Mouse (Mus musculus) intestine, embryonic 14.5 days (tissue): ENCODE data around the gene Ubxn6. TPM values are rescaled to one million over a fixed set of nuclear protein-coding genes. Genes with fewer than 3 reads are reported as not detected.

Experiments
- ATAC-seq: fragments of 200-750 bp; cut with Nextera tagmentation; replicated peaks from 2 replicates; pipeline ENCODE4 v1.8.0; 2017; ENCODE audit warnings: low read depth, moderate number of reproducible peaks, moderate TSS enrichment, moderate library complexity; ENCODE audit not compliant: low FRiP score, low TSS enrichment
- DNase-seq: peaks from one replicate; pipeline ENCODE4 v3.0.0-alpha.2; 2018; ENCODE audit warnings: low spot score
- H3K27ac ChIP-seq: fragments of 300-500 bp; sonication (generic); 2 replicates; pipeline ENCODE4 v1.5.1; 2014; ENCODE audit warnings: low read depth, mild to moderate bottlenecking, control low read depth
- H3K27me3 ChIP-seq: fragments of 300-500 bp; sonication (generic); replicated peaks from 2 replicates; pipeline ENCODE4 v1.6.1; 2014; ENCODE audit warnings: low read length, control low read depth; ENCODE audit not compliant: control insufficient read depth, insufficient read depth
- H3K36me3 ChIP-seq: fragments of 300-500 bp; sonication (generic); 2 replicates; pipeline ENCODE4 v1.6.1; 2014; ENCODE audit warnings: low read length, control low read depth; ENCODE audit not compliant: control insufficient read depth, insufficient read depth
- H3K4me1 ChIP-seq: fragments of 300-500 bp; sonication (generic); replicated peaks from 2 replicates; pipeline ENCODE4 v1.6.1; 2014; ENCODE audit warnings: low read length, control low read depth, mixed read lengths; ENCODE audit not compliant: control insufficient read depth, insufficient read depth
- H3K4me2 ChIP-seq: fragments of 300-500 bp; sonication (generic); 2 replicates; pipeline ENCODE4 v1.6.1; 2014; ENCODE audit warnings: low read length
- H3K4me3 ChIP-seq: fragments of 300-500 bp; sonication (generic); 2 replicates; pipeline ENCODE4 v1.5.1; 2014; ENCODE audit warnings: low read depth, low read length, control low read depth, mixed read lengths
- H3K9ac ChIP-seq: fragments of 300-500 bp; sonication (generic); 2 replicates; pipeline ENCODE4 v1.6.1; 2014; ENCODE audit warnings: mild to moderate bottlenecking, low read length
- H3K9me3 ChIP-seq: fragments of 300-500 bp; sonication (generic); 2 replicates; pipeline ENCODE4 v1.6.1; 2016; ENCODE audit warnings: low read length, control low read depth; ENCODE audit not compliant: control insufficient read depth
- WGBS: fragments of 180-500 bp; shearing (Covaris S2); extraction: QIAGEN DNeasy Blood & Tissue Kit; methylation state at CpG from one replicate; pipeline ENCODE4 v1.1.7; 2014; 5-methylcytosine and 5-hydroxymethylcytosine counted together
- polyA plus RNA-seq: library from polyadenylated mRNA; unstranded; fragments of >200 nt; fragmentation: Nextera tagmentation; extraction: Ambion mirVana; gene quantifications from 2 replicates; pipeline ENCODE4 v1.2.1, GENCODE M21; 2014

The Ubxn6 gene
- polyA plus RNA-seq, 1 experiment from 2014 or later, result 32.3 TPM

DNA sequence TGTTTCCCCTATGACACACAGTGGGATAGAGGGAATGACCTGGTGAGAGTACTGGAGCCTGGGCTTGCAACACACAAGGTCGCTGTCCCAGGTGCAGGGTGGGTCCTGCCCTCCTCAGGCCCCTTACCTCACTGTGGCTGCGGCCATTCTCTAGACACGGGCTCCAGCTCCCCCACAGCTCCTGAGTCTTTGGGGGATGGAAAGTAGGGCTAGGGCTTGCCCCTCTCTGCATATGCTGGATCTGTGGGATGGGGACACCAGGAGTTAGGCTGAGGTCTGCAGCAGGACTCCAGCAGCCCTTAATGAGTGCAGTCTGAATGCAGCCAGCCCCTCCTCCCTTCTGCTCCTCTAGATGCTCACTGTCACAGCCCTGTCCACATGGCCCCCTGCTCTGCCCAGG lies 37.9 kb upstream of the Ubxn6 start:
- no peak overlapping the region for H3K27ac ChIP-seq
- H3K27me3 ChIP-seq, result no peaks in the 10 kb centered on the region; the same call in 1 of the 2 replicates
- ATAC-seq (no peak), DNase-seq (no peak)
- no peak overlapping the region for H3K4me3 ChIP-seq
- H3K4me1 ChIP-seq, result no peaks in the 10 kb centered on the region
- no peaks in the 10 kb centered on the region for H3K9me3 ChIP-seq
- H3K36me3 ChIP-seq, result peaks cover 2% of the 10 kb centered on the region; the same call in 1 of the 2 replicates
- WGBS, result 67% methylated on average over 3 of the region's 3 CpGs
- no peak overlapping the region for H3K9ac ChIP-seq
- H3K4me2 ChIP-seq, result no peak overlapping the region

DNA sequence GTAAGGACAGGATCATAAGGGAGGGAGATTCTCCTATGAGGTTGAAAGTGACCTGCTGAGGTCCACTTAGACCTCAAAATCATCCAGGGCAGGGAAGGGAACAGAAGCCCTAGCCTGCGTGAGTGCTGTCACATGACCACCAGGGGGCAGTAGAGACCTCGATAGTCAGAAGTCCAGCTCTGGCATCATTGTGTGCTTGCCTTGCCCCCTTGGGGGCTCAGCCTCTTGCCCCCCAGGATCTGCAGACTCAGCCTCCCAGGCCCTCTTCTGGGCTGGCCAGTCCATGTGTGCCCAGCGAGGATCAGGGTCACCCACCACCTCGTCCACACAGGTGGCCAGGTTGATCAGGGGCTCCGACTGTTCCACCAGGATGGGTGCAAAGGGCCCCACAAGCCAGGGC lies 37.0 kb upstream of the Ubxn6 start:
- Histone ChIP-seq H3K9ac (no peak overlapping the region), H3K4me1 (no peaks in the 10 kb centered on the region), H3K9me3 (no peaks in the 10 kb centered on the region), H3K36me3 (peaks cover 2% of the 10 kb centered on the region; the same call in 1 of the 2 replicates), H3K4me2 (no peak overlapping the region), H3K27me3 (no peaks in the 10 kb centered on the region; the same call in 1 of the 2 replicates), H3K27ac (no peak overlapping the region), H3K4me3 (no peak overlapping the region)
- ATAC-seq (0 out of 2 replicates have a peak, but pooled peaks have one; percentile 17), DNase-seq (peak; percentile 81)
- WGBS, result 49% methylated on average over 5 of the region's 5 CpGs

DNA sequence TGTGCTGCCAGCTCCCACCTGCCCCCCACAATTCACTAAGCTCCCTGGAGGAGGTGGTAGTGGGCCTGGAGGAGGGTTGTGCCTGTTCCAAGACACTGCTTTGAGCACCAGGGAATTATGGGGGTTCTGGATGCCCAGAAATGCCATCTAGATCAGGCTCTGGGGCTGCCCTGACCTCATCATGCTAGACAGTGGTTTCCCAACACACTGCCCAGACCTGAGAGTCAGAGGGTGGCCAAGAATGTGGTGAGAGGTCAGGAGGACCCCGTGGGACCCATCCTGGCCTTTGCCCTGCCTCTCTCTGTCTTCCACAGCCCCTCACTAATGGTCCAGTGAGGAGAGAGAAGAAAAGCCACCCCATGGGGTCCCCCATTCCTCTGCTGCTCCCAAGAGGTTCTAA lies 36.2 kb upstream of the Ubxn6 start:
- no peaks in the 10 kb centered on the region for H3K27me3 ChIP-seq
- no peaks in the 10 kb centered on the region for H3K9me3 ChIP-seq
- 62% methylated on average over 1 of the region's 1 CpGs for WGBS
- no peak overlapping the region for H3K9ac ChIP-seq
- H3K36me3 ChIP-seq, result peaks cover 2% of the 10 kb centered on the region; the same call in 1 of the 2 replicates
- H3K4me2 ChIP-seq, result no peak overlapping the region
- no peaks in the 10 kb centered on the region for H3K4me1 ChIP-seq
- DNase-seq (no peak), ATAC-seq (no peak)
- H3K27ac ChIP-seq, result no peak overlapping the region
- H3K4me3 ChIP-seq, result no peak overlapping the region

DNA sequence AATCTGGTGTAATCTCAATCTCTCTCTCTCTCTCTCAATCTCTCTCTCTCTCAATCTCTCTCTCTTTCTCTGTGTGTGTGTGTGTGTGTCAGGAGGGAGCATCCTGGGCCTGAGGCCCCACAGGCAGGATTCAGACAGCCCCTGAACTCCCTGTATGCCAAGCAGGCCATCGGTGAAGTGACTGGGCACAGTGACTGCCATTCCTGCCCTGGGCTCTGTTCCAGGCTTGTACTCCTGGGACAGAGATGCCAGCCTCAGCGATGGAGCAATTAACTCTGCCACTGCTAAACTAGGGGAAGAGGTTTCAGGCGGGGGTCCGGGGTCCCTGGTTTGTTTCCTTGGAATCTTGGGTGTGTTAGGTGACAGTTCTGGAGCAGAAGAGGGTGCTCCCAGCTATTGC lies 35.7 kb upstream of the Ubxn6 start:
- DNase-seq, result no peak
- H3K4me3 ChIP-seq, result no peak overlapping the region
- ATAC-seq, result no peak
- H3K27ac ChIP-seq, result no peak overlapping the region
- H3K4me1 ChIP-seq, result no peaks in the 10 kb centered on the region
- H3K9me3 ChIP-seq, result no peaks in the 10 kb centered on the region
- H3K9ac ChIP-seq, result no peak overlapping the region
- H3K27me3 ChIP-seq, result no peaks in the 10 kb centered on the region
- H3K4me2 ChIP-seq, result no peak overlapping the region
- H3K36me3 ChIP-seq, result peaks cover 2% of the 10 kb centered on the region; the same call in 1 of the 2 replicates
- 75% methylated on average over 4 of the region's 4 CpGs for WGBS

DNA sequence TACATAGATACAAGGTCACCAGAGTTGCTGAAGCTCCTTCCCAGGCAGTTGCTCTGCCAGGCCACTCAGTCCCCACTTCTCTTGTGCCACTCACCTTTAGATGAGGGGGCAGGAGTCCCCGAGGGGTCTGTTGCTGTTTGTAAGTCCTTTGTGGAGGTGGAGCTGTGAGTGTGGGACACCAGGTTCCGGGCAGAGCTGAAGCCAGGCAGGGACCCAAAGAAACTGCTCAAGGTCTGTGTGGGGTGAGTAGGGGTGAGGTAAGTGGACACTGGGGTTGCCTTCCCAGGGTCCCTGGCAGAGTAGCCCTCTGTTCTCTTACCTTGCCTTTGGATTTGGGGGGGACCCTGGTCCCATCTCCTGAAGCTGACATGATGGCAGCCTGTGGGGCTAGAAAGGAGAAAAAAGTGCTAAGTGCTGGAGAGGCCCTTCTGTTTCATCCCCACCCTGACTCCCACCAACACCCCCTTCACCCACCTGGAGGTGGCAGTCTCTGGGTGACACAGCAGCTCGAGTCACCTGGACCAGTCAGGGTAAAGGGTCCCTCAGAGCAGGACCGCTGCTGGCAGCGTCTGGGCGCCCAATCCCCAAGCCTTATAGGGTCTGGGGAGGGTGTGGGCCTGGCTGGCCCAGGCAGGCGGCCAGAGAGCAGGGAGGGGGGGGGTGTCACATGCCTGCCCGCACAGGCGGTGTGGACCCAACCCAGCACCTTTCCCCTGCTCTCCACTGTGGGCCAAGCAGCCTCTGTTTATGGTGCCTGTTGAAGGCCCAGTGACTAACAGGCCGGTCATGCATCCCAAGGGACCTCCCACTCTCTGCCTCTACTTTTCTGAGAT lies 34.6 kb upstream of the Ubxn6 start, which contains the start of gene Plin4:
Gene Plin4, minus strand, starts transcription at position 585 of the 833 bp plus-strand sequence.
- no peak for DNase-seq
- no peak within 1 kb of the TSS for H3K4me2 ChIP-seq
- H3K27me3 ChIP-seq, result no peaks in the 10 kb centered on the region
- 55% methylated on average over 10 of the region's 10 CpGs for WGBS
- no peak for ATAC-seq
- H3K36me3 ChIP-seq, result peaks cover 2% of the 10 kb centered on the region; the same call in 1 of the 2 replicates
- no peak within 1 kb of the TSS for H3K4me3 ChIP-seq
- H3K4me1 ChIP-seq, result no peaks in the 10 kb centered on the region
- no peak within 1 kb of the TSS for H3K9ac ChIP-seq
- no peak within 1 kb of the TSS for H3K27ac ChIP-seq
- H3K9me3 ChIP-seq, result no peaks in the 10 kb centered on the region

DNA sequence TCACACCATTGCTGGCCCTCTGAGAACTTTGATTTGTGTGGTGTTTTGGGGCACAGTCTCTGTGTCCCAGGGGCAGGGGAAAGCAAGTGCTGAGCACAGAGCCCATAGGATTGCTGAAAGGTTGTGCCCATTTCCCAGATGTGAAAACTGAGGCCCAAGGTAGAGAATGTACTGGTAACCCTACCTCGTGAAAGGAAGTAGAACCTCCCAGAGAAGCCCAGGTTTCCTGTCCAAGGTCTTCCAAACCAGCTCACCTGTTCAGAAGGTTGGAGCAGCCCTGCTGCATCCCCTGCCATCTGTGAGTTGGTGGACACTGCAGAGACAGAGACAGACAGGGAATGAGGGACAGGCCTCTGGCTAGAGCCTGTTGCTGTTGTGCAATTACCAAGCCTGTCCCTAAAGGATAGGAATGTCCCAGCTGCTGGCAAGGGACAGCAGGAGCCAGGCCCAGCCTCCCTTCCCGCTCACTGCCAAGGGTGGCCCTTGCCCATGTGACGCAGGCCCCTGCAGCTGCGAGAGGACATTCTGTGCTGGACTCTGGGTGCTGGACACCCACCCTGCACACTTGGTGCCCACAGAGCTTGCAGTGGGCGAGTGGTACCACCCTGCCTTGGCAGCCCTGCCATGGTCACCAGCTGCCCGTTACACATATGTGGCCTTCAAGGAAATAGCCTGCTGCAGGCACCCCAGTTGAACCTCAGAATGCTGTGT lies 33.7 kb upstream of the Ubxn6 start:
- H3K9ac ChIP-seq, result no peak overlapping the region
- no peak overlapping the region for H3K4me3 ChIP-seq
- no peaks in the 10 kb centered on the region for H3K4me1 ChIP-seq
- H3K27me3 ChIP-seq, result no peaks in the 10 kb centered on the region
- ATAC-seq (no peak), DNase-seq (no peak)
- no peak overlapping the region for H3K4me2 ChIP-seq
- WGBS, result 72% methylated on average over 6 of the region's 6 CpGs
- peaks cover 8% of the 10 kb centered on the region; the same call in 1 of the 2 replicates for H3K36me3 ChIP-seq
- H3K27ac ChIP-seq, result no peak overlapping the region
- H3K9me3 ChIP-seq, result no peaks in the 10 kb centered on the region

DNA sequence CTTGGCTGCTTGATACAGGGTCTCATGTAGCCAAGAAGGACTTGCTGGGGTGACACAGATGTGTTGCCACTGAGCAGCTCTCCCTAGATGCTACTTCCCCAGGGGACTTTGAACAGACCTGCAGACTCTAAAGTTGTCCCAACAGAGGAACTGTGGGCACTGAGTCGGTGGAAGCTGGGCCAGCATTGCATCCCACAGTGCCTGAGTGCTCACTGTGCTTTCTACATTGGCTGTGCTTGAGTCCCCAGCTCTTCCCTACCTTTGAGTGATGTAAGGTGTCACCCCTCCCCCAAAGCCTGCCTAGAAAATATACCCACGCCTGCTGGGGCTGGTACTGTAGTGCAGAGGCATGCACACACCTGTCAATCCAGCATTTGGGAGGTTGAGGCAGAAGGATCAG lies 32.9 kb upstream of the Ubxn6 start:
- Histone ChIP-seq H3K27me3 (no peaks in the 10 kb centered on the region), H3K4me3 (no peak overlapping the region), H3K9ac (no peak overlapping the region), H3K9me3 (no peaks in the 10 kb centered on the region), H3K36me3 (peaks cover 14% of the 10 kb centered on the region), H3K27ac (no peak overlapping the region), H3K4me1 (no peaks in the 10 kb centered on the region), H3K4me2 (no peak overlapping the region)
- no peak for DNase-seq
- ATAC-seq, result 0 out of 2 replicates have a peak, but pooled peaks have one; percentile 7
- 70% methylated on average over 2 of the region's 2 CpGs for WGBS

DNA sequence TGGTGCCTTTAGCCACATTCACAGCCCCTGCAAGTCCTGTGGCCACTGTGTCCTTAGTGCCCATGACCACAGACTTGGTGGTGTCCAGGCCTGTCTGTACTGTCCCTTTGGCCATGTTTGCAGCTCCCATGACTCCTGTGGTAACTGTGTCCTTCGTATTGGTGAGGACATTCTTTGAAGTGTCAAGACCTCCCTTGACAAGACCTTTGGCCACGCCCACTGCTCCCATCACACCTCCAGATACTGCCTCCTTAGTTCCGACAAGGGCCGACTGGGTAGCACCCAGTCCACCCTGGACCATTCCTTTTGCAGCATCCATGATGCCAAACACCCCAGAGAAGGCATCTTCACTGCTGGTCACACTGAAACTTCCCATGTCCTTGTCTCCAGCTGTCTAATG lies 32.2 kb upstream of the Ubxn6 start:
- Histone ChIP-seq H3K4me3 (no peak overlapping the region), H3K27ac (no peak overlapping the region)

More for the DNA sequence above, 32.2 kb upstream of the Ubxn6 start:
- Histone ChIP-seq H3K4me1 (no peaks in the 10 kb centered on the region), H3K27me3 (no peaks in the 10 kb centered on the region), H3K4me2 (no peak overlapping the region), H3K9me3 (no peaks in the 10 kb centered on the region), H3K36me3 (peaks cover 21% of the 10 kb centered on the region), H3K9ac (no peak overlapping the region)
- 69% methylated on average over 4 of the region's 4 CpGs for WGBS
- ATAC-seq (no peak), DNase-seq (no peak)
